Mouse (Mus musculus): ENCODE results near the gene Scarf1.

Gene Scarf1

DNA sequence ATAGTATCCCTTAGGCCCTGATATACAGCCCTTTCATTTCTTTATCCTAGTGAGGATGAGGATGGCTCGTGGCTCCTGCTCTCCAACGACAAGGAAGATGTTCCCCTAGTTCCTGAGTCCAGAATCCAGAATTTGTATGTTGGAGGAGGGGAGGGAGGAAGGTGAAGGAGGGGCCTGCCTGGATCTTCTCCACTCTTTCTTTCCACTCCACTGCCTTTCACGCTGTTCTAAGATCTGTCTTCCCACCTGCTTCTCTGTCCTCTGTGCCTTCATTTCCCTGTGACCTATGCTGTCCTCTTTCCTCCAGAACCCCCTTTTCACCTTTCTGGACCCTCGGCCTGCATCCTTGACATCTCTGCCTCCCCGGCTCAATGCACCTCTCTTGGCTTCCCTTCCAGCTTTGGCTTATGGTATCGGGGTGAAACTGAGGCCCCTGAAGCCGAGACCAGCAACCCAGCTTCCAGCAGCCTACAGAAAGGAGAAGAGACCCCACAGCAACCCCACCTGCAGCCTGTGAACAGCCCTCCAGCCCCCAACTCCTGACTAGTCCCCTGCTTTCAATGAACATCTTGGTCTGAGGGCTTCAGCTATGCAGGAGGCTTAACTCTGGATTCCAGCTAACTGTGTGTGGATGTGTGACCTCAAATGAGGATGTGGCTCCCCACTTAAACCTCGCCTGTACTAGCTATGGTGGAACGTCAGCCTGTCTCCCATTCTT, 880 bp upstream of the Scarf1 start:
- peak; percentile 58 to 66 for DNase-seq

DNA sequence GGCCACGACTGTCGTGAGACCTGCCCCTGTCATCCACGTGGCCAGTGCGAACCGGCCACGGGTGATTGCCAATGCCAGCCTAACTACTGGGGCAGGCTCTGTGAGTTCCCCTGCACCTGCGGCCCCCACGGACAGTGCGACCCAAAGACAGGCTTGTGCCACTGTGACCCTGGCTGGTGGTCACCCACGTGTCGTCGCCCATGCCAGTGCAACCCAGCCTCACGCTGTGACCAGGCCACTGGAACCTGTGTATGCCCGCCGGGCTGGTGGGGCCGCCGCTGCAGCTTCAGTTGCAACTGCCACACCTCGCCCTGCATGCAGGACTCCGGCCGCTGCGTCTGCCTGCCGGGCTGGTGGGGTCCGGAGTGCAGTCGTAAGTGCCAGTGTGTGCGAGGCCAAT, 1.8 kb downstream of the Scarf1 start:
- no peak for DNase-seq

DNA sequence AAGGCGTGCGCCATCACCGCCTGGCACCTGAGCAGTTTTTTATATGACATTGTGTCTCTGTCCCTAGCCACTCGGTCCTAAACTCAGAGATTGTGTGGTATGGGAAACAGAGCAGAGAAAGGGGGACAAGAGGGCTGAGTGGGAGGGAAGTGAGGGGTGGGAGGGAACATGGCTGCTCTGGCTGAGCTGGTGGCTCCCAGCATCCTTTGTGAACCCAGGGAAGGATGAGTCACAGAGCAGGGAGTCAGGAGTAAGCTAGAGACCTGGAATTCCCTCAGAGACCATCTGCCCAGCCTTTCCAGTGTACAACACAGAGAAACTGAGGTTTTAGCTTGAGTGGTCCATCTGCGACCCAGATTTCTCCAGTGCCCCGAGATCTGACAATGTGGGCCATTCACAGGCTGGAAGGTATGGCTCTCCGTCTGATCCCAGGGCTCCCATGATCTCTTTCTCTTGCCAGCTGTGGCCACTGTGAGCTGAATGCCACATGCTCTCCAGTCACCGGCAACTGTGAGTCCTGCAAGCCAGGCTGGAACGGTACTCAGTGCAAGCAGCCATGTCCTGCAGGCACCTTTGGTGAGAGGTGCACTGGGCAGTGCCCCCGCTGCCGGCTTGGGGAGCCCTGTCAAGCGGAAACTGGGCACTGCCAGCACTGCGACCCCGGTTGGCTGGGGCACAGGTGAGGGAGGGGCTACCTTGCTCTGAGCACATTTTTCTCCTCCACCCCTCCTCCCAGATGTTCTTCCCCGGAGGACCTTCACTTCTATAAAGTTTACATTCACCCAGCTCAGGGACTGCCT, 6.7 kb downstream of the Scarf1 start:
- no peak for DNase-seq

DNA sequence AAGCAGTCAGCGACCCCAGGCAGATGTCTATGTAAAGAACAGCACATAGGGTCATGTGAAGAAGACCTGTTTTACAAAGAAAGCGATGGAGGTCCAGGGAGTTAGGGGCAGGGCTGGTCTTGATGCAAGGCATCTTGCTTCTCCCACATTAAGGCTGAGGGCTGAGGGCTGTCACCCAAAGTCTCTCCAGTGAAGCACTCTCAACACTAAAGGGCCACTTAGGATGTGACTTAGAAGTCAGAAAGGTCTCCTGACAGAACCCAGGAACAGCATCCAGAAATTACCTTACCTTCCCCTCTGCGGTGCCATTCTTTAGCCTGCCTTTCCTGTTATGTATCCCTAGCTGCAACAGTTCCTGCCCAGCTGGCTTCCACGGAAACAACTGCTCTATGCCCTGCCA, 8.3 kb downstream of the Scarf1 start:
- no peak for DNase-seq

DNA sequence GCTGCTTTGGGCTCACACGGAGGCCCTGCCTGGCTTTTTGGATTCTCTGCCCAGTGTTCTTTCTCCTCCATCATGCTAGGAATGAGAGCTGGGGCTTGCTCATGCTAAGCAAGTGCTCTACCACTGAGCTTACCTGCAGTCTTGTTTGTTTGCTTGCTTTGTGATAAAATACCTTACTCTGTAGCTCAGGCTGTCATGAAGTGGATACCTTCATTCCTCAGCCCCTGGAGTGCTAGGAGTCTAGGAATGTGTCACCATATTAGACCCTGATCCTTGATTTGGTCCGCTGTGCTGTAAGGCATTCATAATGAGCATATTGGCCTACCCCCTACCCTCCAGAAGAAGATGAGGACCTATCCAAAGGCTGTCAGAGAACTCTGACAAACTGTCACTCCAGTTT, 9.5 kb downstream of the Scarf1 start:
- no peak for DNase-seq

DNA sequence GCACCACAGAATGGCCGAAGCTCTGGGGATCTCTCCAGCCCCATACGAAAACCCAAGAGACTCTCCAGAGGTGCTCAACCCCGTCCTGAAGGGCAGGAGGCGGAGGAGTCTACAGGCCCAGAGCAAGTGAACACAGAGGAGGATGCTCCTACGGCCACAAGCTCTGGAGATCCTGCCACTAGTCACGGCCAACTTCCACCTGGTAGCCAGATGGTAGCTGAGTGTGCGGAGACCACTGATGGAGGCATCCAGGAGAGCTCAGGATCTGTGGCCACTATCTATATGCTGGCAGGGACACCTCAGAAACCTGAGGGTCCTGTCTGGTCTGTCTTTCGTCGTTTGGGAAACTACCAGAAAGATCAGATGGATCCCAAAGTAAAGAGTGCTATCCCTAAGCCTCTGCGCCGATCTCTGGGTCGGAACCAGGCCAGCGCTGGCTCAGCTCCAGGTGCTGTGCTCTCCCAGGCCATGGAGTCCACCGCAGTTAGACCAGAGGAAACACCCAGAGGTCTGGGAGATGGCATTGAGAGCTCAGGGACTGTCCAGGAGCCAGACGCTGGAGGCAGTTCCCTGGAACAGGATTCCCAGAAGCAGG, 12.3 kb downstream of the Scarf1 start:
- DNase-seq = peak; percentile 53 to 58

DNA sequence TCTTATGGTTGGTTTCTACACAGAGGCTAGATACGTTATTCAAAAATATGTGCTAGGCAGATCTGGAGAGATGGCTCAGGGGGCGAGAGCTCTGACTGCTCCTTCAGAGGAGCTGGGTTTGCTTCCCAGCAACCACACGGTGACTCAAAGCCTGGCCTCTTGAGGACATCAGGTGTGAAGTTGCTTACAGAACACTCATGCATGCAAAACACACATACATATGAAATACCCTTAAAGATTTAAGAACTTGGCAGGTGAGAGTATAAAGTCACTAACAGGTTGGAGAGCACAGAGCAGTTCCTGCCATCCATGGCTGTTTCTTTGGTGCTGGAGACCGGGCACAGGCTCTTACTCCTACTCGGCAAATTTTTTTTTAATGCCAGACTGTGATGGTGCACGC, 13.6 kb downstream of the Scarf1 start:
- no peak for DNase-seq

DNA sequence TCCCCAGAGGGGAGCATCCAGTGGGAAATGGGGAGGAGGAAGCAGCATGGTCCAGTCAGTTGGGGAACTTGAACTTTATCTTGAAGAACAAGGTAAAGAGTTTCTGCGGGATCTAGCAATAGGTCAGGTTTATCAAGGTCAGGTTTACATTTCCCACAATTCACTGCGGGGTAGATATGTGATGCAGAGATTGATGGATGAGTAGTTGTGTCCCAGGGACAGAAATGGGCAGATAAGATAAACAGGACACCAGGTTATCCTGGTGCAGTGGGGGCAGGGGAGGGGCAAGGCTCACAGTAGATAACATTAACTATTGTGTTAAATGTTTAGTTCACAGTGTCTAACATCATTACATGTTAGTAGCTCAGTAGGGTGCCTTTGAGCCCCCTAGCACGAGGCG, 16.4 kb downstream of the Scarf1 start:
- no peak for DNase-seq

DNA sequence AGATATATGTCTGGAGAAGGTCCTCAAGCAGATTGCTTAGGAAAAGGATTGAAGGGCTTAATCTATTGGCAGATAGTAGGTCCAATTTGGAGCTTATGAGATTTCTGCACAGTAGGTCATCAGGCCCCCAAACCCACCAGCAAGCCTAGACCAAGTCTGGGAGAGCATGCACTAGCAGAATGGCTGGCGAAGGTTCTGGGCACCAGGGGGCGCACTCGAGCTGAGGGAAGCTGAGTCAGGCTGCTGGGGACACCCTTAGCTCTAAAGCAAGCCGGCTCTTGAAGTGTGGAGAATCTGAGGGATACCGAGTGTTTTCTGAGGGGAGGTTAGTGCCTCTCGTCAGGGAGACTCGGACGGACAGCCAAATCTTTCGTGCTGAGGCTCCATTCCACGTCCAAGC, 17.0 kb downstream of the Scarf1 start:
- peak; percentile 100 for DNase-seq

DNA sequence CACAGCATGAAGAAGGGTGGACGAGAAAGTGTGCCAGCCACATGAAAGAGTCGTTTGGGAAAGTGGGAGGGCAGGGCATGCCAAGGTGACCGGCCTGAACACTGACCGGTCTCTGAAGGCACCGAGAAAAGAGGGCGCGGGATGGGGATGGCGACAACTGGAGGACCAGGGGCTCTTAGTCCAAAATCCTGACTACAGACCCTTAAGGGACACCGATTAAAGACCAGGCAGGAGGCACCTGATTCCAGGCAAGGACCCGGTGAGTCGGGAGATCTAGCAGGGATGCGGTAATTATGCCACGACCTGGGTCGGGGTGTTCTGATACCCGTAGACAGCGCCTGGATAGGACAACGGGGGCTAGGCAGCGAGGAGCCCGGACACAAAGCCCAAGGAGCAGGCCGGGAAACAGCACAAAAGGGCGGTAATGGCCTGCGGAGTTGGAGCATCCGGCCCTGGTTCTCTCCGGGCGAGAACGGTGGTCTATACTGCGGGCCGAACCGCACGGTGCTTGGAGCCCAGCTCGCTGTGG, 17.6 kb downstream of the Scarf1 start:
- peak; percentile 59 to 74 for DNase-seq

DNA sequence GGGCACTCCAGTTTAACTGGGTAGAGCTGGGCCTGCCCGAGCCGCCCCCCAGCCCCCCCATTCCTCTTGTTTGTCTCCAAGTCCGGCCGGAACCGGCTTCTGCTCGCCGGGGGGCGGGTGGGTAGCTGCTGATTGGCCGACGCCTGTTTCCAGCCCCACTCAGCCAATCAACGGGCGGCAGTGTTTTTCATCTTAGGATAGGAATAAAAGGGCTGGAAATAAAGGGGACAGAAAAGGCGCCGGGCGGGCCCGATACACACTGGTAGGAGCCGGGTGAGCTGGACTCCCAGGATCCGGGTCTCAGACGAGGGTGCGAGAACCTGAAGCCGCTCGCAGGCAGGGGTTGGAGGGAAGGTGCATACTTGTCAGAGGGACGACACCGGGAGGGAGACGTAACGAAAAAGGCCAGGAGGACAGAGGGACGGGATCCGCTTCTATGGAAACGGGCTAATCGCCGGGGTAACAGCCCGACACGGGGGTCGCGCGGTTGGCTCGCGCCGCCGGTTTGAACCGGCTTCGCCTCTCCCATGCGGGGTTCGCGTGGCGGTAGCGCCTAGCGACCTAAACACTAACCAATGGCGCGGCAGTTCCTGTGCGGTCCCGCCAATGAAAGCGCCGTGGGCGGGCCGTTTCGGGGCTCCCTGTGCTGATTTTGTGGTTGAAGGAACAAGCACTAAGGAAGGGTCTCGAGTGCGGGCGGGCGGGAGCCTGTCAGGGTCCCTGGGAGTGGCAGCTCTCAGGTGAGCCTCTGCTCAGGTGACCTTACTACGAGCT, 18.3 kb downstream of the Scarf1 start, which contains the start of gene Slc43a2:
TSS of gene Slc43a2 (plus strand) at position 226 of the 774 bp plus-strand sequence.
- peak; percentile 99 to 100 for DNase-seq

DNA sequence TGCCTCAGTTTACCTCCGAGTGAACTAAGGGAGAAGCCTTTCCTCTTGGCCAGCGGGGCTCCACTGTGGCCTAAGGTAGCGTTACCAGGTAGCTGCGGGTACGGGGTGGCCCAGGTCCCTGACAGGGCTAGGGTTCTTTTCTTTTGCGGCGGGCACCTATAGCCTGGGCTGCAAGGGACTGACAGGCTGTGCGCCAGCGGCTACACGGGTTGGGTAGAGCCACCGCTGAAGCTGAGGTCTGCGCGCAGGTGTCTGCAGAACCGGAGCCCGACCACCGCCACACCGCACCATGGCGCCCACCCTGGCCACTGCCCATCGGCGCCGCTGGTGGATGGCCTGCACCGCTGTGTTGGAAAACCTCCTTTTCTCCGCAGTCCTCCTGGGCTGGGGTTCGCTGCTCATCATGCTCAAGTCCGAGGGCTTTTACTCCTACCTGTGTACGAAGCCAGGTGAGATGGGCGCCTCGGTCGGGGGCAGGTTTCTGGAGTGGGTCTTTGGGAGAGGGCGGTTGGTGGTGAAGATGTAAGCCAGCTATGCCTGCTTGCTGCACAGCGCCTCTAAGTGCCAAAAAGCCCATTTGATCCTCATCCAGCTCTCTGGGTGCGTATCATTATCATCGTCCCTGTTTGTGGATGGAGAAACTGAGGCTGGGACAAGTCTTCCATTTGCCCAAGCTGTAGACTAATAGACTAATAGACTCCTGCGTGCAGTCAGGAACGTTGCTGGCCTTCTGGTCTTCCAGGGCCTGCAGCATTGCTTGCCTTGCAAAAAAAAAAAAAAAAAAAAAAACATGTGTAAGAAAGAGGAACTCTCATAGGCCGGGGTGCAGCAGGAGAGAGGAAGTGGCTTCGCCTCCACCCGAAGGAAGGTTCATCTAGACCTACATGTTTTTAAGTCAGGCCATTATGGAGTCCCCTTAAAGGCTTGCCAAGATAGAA, 19.3 kb downstream of the Scarf1 start:
- DNase-seq = peak; percentile 68 to 76

DNA sequence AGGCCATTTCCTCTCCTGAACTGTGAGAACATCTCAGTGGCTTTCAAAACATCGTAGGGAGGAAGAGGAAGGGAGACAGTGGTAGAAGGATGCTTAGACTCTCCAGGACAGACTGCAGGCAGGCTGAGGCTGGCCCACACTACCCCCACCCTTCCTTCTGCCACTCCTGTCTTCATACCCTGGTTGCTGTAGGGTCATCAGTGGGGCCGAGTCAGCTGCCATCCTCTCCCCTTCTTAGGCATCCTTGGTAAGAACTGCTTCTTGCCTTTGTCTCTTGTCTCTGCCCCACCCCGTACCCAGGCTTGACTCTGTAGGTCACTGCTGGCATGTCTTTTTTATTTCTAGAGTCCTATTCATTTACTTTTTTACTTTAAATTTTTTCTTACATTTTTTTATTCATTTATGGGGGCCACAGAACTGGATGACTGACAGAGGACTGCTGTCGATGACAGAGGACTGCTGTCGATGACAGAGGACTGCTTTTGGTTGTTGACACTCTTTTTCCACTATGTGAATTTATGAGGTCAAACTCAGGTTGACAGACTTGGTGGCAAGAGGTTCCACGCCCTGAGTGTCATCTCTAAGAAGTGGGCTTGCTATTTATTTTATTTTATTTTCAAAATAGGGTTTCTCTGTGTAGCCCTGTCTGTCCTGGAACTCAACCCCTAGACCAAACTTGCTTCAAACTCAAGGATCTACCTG, 20.1 kb downstream of the Scarf1 start:
- DNase-seq = peak in 1 of 2 experiments; percentile 27

DNA sequence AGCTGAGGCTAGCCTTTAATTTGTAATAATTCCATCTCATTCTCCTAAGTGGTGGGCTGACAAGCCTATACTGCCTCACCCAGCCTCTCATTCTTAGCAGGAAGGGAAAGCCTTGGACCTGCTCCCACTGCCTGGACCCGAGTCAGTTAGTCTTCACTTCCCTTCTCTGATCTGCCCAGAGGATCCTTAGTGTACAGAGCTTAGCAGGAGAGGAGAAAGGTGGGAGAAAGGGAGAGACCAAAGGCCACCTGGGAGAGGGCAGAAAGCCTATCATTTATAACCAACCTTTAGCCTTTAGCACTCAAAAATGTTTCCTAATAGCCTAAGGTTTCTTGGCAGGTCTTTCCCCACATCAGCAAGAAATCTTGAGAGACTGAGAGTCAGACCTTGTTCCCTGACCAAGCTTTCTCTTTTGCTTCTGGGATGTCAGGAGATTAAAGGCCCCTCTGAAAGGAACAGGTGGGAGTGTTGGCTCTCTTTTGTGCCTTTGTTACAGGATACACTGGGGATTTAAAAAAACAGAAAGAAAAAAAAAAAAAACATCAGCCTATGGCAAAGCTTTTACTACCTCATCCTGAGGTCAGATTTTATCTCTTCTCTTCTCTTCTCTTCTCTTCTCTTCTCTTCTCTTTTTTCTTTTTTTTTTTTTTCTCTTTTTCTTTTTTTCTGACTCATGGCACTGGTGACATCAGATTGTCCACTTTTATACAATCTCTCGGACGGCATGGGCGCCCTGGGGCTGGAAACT, 21.1 kb downstream of the Scarf1 start:
- peak; percentile 48 to 52 for DNase-seq

DNA sequence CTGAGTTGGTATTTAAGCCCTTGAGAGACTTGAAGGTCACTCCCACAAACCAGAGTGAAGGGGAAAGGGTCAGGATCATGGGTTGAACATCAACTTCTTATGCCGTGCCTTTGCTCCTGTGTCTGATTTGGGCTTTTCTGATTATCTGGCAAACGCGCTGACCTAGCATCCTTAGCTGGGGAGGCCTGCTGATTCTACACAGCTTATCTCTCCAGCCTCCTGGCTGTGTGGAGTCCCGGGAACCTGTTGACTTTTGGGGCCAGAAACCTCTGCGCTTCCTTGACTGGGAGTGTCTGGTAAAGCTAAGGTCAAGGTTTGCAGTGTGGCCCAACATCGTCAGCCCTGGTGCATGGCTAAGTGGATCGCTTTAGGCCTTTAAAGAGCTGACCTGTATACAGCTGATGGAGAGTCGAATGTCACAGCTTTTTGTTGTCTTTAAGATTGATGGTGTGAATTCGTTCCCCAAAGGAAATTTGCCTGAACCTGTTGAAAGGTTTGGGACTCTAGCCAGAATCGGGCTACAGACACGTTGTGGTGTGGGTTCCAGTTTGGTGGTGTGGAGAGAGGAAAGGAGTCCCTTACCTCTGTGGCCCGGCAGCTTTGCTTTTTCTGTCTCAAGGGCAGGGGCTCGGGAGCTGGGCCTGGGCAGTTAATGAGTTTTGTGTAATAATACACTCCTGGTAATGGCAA, 21.9 kb downstream of the Scarf1 start:
- peak in 1 of 2 experiments; percentile 26 for DNase-seq

DNA sequence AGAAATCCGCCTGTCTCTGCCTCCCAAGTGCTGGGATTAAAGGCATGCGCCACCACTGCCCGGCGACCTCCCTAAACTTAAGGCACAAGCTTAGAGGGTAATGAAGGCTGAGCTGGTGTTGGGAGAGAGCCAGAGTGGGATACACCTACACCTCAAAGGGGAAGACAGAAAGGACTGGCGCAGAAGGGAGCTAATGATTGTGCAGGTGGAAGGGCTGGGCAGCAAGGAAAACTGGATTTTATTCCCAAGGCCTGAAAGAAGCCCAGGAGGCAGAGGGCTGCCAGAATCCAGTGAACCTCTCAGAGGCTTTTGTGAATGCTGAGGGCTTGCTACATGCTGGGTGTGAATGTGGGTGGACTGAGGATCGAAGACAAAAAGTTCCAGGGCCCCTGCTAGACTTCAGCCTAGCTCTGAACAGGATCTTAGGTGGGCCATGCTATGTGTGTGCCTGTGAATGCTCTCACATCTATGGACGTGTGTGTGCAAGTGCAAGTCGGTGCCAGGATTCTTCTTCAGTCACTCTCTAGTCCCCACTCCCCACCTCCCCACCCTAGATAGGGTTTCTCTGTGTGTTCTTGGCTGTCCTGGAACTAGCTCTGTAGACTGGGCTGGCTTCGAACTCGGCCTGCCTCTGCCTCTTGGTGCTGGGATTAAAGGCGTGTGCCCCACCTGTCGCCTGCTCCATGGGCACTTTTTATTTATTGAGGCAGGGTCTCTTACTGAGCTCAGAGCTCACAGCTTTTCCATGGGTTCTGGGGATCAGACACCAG, 23.1 kb downstream of the Scarf1 start:
- DNase-seq = no peak

DNA sequence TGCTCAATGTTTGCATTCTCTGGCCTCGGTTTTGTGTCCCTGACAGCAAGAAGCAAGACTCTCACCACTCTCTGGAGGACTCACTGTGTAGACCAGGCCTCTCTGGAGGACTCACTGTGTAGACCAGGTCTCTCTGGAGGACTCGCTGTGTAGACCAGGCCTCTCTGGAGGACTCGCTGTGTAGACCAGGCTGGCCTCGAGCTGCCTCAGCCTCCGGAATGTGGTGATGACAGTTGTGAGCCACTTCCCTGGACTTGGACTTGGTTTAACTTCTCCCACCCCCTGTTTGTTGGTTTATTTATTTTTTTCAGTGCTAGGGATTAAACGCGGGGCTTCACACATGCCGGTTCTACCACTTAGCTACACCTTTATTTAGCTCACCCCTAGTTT, 23.7 kb downstream of the Scarf1 start:
- DNase-seq = no peak

DNA sequence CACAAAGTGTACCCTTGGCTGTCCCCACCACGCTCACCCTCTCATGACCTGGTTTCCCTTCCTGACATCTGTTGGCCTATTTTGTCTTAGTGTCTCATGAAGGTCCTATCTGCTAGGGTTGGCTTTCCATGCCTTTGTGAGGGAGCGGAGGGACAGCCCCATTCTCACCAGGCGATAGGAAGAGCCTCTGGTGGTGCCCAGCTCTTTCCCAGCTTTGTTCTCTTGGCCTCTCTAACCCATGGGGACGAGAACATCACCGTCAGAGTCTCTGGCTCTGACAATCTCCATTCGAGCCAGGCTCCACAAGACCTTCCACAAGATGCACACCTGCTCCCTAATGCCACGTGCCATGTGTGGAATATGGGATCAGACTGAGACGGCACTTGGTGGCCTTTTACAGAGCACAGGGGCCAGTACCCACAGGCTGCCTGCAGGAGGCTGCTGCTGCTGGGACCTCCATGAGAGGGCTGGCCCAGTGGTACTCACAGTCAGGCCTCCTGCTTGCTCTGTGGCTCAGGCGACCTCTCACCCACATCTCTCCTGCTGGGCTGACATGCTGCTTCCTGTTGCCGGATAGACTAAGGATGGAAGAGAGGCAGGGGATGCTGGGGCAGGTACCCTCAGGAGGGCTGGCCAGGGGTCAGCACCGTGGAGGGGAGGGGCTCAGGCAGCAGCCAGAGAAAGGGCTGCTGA, 24.3 kb downstream of the Scarf1 start:
- DNase-seq = no peak

All from cerebellum, postnatal 10 days (tissue).